8 mouse cellular contexts compared by ENCODE assay signal in the genomic region with DNA sequence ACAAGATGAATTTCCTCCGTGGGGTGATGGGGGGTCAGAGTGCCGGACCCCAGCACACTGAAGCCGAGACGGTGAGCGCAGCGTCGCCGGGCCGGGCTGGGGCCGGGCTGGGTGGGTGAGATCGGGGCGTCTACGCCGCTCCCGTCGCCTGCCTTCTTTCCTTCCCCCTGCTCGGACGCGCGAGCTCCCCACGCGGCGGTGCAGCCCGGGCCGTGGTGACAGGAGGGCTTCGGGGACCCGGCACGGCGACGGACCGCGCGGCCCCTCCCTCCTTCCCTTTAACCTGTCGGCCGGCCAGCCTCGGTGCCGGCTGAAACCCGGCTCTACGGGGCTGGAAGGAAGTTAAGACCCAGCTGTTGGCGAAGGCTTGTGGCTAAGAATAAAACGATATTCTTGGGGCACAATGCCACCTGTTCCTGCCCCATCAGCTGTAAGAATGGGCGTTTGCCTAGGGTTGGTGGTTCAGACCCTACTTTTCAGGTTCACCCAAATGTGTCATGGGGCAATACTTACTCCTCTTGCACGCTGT. TPM values are rescaled to one million over a fixed set of nuclear protein-coding genes. Genes with fewer than 3 reads are reported as not detected.
DNase-seq lines count a peak whose midpoint lies in the region; ATAC-seq lines count a peak whose summit lies in the region.

No protein-coding gene starts in this region.

- H3K9ac ChIP-seq in embryonic facial prominence, embryonic 14.5 days (ENCODE audit: low read depth, low read length), result peak overlapping the region; percentile 92
- H3K9ac ChIP-seq in heart, embryonic 12.5 days, result peak overlapping the region; percentile 94
- H3K9ac ChIP-seq in kidney, embryonic 15.5 days, result peak overlapping the region; percentile 86

- H3K4me1 ChIP-seq in embryonic facial prominence, embryonic 14.5 days (ENCODE audit: control insufficient read depth, insufficient read depth, low read length), result peaks cover 19% of the 10 kb centered on the region
- H3K4me1 ChIP-seq in heart, embryonic 12.5 days (replicated peaks), result peaks cover 31% of the 10 kb centered on the region
- H3K4me1 ChIP-seq in kidney, embryonic 15.5 days, result peaks cover 22% of the 10 kb centered on the region

- peak; percentile 74 for ATAC-seq in embryonic facial prominence, embryonic 14.5 days (ENCODE audit: low read depth)
- ATAC-seq in heart, embryonic 12.5 days (ENCODE audit: insufficient number of reproducible peaks, low FRiP score), result peak; percentile 79
- peak; percentile 82 for ATAC-seq in kidney, embryonic 15.5 days (replicated peaks; ENCODE audit: low FRiP score)

- peak; percentile 68 for DNase-seq in CD4-positive helper T cell, adult 2 months (ENCODE audit: low read depth, low spot score)
- DNase-seq in NIH3T3 (ENCODE audit: low read depth), result peak; percentile 48
- peak; percentile 53 for DNase-seq in embryonic facial prominence, embryonic 14.5 days (ENCODE audit: low spot score)
- peak; percentile 66 for DNase-seq in lung, postnatal 10 days
- DNase-seq in skeletal muscle tissue, adult 2 months (ENCODE audit: low read depth, low spot score), result peak; percentile 68
- no peak for DNase-seq in retina, embryonic 14.5 days (ENCODE audit: low spot score)

- peak overlapping the region; percentile 93 for H3K4me3 ChIP-seq in embryonic facial prominence, embryonic 14.5 days (ENCODE audit: low read depth, low read length)
- peak overlapping the region; percentile 97 for H3K4me3 ChIP-seq in heart, embryonic 12.5 days
- peak overlapping the region; percentile 91 for H3K4me3 ChIP-seq in kidney, embryonic 15.5 days (replicated peaks)

- no peaks in the 10 kb centered on the region for H3K27me3 ChIP-seq in embryonic facial prominence, embryonic 14.5 days (replicated peaks; ENCODE audit: control insufficient read depth, insufficient read depth, low read length)
- no peaks in the 10 kb centered on the region for H3K27me3 ChIP-seq in heart, embryonic 12.5 days (replicated peaks)
- H3K27me3 ChIP-seq in kidney, embryonic 15.5 days, result no peaks in the 10 kb centered on the region

- H3K4me2 ChIP-seq in embryonic facial prominence, embryonic 14.5 days (ENCODE audit: low read depth, low read length), result peak overlapping the region; percentile 71
- H3K4me2 ChIP-seq in heart, embryonic 12.5 days, result peak overlapping the region; percentile 86
- peak overlapping the region; percentile 79 for H3K4me2 ChIP-seq in kidney, embryonic 15.5 days

- H3K27ac ChIP-seq in embryonic facial prominence, embryonic 14.5 days (replicated peaks; ENCODE audit: low read depth, low read length), result peak overlapping the region; percentile 83
- peak overlapping the region; percentile 86 for H3K27ac ChIP-seq in heart, embryonic 12.5 days (ENCODE audit: poor library complexity, severe bottlenecking)
- peak overlapping the region; percentile 82 for H3K27ac ChIP-seq in kidney, embryonic 15.5 days

- 2% methylated on average over 19 of the region's 43 CpGs for WGBS in embryonic facial prominence, embryonic 14.5 days
- WGBS in heart, embryonic 12.5 days, result 1% methylated on average over 30 of the region's 43 CpGs
- WGBS in kidney, embryonic 15.5 days, result under 1% methylated on average over 37 of the region's 43 CpGs

- H3K9me3 ChIP-seq in embryonic facial prominence, embryonic 14.5 days (ENCODE audit: control insufficient read depth, low read length), result no peaks in the 10 kb centered on the region
- no peaks in the 10 kb centered on the region for H3K9me3 ChIP-seq in heart, embryonic 12.5 days (replicated peaks)
- no peaks in the 10 kb centered on the region for H3K9me3 ChIP-seq in kidney, embryonic 15.5 days (replicated peaks)

- H3K36me3 ChIP-seq in embryonic facial prominence, embryonic 14.5 days (ENCODE audit: control insufficient read depth, insufficient read depth, low read length), result no peaks in the 10 kb centered on the region
- no peaks in the 10 kb centered on the region for H3K36me3 ChIP-seq in heart, embryonic 12.5 days
- no peaks in the 10 kb centered on the region for H3K36me3 ChIP-seq in kidney, embryonic 15.5 days

RNA-seq across cellular contexts. Expression of a gene that starts 0.4 kb away (rescaled TPM):
- 41.8 and 49.3 TPM in 2 replicates for polyA plus RNA-seq in embryonic facial prominence, embryonic 14.5 days (2014; fragmentation: Nextera tagmentation; extraction: Ambion mirVana)
- 39.9 and 41.9 TPM in 2 replicates for polyA plus RNA-seq in heart, embryonic 12.5 days (2016; fragmentation: Nextera tagmentation; extraction: Ambion mirVana)
- 42.9 and 46.5 TPM in 2 replicates for polyA plus RNA-seq in kidney, embryonic 15.5 days (2015; fragmentation: Nextera tagmentation; extraction: Ambion mirVana)

RNA-seq across cellular contexts. Expression of a gene that starts 54.6 kb away (rescaled TPM):
- 153 and 175 TPM in 2 replicates for polyA plus RNA-seq in embryonic facial prominence, embryonic 14.5 days (2014; fragmentation: Nextera tagmentation; extraction: Ambion mirVana)
- 186 and 193 TPM in 2 replicates for polyA plus RNA-seq in heart, embryonic 12.5 days (2016; fragmentation: Nextera tagmentation; extraction: Ambion mirVana)
- polyA plus RNA-seq in kidney, embryonic 15.5 days (2015; fragmentation: Nextera tagmentation; extraction: Ambion mirVana), result 174 and 191 TPM in 2 replicates
